Mouse (Mus musculus) hematopoietic stem cell, adult 5-6 weeks (primary cell): ENCODE results near the gene Cmtm4. TPM values are rescaled to one million over a fixed set of nuclear protein-coding genes. Genes with fewer than 3 reads are reported as not detected.

Source experiments
- ATAC-seq, 2 experiments: fragments of 125-278 bp in 1 of 2; replicated peaks in 1 of 2; 2 replicates each; pipeline ENCODE4 v1.8.0; 2016 to 2017; ENCODE audit warnings: inconsistent platforms in 2 of 2, mild to moderate bottlenecking in 2 of 2, moderate number of reproducible peaks in 2 of 2, low read depth in 1 of 2, moderate TSS enrichment in 1 of 2; ENCODE audit not compliant: low FRiP score in 2 of 2, poor library complexity in 2 of 2, severe bottlenecking in 2 of 2, insufficient read depth in 1 of 2, low TSS enrichment in 1 of 2
- total RNA-seq: library from RNA; stranded (forward); fragments of 172-1452, 232-1000 nt; gene quantifications from 2 replicates; pipeline ENCODE4 v1.2.3, GENCODE M21; 2017

Cmtm4 gene
- total RNA-seq, 1 experiment from 2014 or later: 4.4 TPM

DNA sequence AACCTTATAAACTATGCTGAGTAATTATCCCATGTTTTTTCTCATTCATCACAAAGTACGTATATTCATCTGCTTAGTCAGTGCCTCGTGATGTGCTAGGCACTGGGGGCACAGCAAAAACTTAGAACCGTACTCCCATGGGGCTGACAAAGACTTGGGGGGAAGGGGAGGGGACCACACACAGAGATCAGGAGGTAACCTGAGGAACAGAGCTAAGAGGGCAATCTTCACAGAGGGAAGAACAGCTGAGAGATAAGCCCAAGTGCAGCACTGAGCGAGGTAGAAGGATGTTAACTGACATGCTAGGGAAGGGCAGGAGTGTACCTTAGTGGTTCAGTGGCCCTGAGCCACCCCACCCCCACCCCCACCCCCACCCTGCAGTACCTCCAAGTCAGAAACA lies 8.9 kb downstream of the Cmtm4 start:
- no peak for ATAC-seq

DNA sequence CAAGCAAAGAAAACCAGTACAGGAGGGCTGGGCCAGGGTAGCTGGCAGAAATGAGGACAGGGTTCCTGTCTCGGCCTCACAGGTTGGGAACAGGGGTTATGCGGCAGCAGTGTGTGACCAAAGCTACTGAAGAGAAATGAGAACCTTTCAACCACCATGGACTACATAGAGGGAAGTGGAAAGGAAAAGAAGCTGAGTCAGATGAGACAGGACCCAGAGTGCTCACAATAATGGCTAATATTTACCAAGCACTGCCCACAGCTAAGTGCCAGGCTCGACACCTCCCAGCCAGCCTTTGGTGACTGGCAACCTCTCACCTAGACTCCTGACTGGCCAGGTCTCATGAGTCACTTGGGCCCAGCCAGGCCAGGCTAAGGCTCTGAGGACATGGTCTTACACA lies 11.6 kb downstream of the Cmtm4 start:
- ATAC-seq: peak; percentile 71 to 85

DNA sequence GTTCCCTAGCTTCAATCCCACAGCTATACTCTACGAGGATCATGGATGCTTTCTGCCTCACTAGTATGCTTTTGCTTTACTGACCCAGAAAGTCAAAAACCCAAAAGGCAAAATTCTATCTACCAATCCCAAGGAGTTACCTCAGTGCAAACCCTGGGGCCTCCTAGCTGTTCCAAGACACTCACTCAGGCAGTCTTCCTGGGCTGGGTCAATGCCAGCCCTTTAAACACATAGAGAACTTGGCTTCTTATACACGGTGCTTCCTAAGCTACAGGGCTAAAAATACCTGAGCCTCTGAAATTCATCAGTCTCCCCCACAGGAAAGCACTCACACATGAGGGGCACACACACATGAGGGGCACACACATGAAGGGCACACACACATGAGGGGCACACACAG lies 12.3 kb downstream of the Cmtm4 start:
- no peak; a peak in 1 of 4 replicates for ATAC-seq

DNA sequence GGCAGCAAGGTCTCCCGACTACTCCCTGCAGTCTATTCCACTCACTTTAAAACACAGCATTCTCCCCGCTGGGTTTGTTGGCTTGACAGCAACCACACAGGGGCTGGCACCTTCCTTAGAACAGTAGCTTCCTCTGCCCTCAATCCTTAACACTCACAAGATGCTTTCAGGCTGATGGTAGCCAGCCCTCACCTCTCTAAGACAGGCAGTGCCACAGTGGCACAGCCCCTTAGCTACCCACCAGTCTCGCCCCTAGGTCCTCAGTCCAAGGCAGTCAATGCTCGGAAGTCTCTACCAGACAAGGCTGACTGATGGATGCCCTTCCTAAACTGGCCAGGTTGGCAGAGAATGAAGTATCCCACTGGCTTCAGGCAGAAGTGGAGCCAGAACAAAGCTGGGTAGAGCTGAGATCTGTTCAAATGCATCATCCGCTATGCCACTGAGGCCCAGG lies 14.6 kb downstream of the Cmtm4 start:
- no peak for ATAC-seq

DNA sequence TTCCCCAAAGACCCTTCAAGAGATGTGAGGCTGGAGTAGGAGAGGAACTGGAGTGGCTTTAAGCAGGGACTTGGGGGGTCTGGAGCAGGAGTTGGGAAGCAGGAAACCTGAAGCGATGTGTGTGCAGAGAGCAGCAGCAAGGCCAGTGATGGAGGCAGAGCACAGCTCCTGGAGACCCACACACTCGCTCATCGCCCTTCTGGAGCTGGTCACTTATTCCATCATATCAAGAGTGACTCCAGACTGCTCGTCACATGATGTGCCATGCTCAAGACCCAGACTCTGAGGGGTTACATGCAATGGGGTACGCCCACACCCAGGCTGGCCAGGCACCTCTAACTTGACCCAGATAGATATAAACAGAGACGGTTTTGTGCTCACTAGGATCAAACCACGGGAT lies 15.3 kb downstream of the Cmtm4 start:
- no peak for ATAC-seq

DNA sequence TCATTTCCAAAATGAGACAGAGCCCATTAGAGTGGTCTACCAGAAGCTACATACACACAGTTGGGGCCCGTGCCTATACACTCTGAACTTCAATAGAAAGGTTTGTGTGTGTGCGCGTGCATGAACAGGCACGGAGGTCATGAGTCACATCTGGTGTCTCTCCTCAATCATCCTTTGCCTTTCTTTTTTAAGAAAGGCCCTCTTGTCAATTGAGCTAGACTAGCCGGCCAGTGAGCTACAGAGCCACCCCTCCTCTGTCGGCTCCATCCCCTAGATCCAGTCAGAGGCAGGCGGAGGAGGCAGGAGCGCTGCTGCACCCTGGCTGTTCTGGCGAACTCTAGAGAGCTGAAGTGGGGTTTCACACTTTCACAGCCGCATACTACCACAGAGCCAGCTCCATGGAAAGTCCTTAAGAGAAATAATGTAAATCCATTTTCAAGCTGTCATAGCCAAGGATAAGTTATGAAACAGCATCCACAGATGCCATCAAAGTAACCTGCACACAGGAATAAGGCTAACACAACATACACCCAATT lies 16.2 kb downstream of the Cmtm4 start:
- no peak for ATAC-seq

DNA sequence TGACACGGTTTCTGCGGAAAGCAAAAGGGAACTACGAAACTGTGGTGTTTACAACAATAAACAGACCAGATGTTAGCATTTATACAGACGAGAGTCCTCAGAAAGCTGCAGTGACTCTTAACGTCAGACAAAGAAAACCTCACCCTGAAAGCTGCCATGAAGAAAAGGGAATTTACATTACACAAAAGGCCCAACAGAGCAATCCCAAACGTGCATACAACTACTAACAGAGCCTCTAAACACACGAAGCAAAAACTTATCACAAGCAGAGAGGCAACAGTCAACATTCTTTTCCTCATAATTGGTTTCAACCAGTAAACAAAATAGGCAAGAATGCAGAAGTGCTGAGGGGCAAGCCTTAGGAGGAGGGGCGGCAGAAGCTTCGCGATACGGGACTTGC lies 18.9 kb downstream of the Cmtm4 start:
- ATAC-seq: no peak

DNA sequence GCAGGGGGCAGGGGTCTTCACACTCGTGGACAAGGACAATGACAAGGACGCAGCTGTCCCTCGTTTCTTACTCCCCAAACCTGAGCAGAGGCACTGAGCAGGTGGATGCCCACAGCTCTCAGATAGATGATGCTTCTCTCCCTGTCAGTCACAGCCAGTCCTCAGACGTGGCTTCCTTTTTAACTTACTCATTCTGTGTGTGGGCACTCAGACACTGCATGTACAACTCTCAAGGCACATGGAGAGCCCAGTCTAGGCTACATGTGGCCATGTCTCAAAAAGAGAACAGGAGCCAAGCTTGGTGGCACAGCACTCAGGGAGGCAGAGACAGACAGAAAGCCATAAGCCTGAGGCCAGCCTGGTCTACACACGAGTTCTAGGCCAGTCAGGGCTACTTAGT lies 19.6 kb downstream of the Cmtm4 start:
- ATAC-seq: no peak

DNA sequence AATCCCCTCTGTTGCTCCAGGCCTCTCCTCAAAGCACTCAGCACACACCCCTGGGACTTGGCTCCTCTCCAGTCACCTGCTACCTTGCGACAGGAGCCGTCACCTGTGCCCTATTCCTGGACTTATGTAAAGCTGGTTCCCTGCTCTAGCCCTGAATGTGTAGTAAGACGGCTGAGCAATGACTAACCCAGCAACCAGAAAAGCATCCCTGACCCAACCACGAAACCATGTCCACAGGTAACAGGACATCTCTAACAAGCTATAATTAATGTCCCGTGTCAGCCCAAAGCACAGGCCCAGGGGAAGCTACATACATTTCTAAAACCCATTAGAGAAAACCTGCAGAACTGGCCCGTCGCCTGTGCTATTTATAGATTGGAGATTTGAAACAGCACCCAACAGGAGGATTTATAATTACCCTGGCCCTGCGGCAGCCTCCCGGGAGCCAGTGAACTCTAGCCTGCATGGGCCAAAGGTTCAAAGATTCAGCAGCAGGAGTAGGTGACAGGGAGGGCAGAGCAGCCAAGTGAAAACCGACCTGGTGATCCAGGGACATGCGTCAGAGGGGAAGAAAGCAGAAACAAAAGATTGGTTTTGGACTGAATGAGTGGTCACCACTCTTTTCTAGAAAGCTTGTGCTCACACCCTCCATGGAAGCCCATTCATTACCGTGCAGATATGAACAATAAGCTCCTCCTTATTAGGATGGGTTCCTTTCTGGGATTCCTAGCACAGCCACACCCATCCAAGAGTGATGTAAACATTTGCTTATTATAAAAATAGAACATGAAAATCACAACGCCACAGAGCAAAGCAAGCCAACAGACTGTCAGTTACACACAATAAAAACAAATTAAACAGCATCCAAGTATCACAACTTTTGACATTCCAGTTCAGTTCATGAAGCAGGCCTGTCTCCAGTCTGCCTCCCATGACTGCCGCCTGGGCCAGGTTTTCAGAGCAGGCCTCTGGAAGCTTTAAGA lies 20.5 kb downstream of the Cmtm4 start:
- no peak for ATAC-seq

DNA sequence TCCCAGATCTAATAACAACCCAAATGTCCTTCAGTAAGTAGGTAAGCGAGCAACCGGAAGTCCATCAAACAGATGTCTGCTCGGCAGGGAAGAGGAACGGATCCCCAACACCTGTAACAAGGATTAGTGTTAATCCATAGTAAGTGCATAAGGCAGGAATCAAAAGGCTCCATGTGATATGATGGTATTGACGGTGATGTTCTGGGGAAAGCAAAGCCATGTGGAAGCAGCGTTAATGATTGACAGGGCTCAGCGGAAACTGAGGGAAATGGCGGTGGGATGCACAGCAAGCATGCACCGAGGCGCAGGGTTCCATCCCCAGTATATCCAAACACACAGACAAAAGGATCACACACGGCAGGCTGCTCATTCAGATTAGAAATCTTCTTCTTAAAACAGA lies 21.3 kb downstream of the Cmtm4 start:
- no peak for ATAC-seq

DNA sequence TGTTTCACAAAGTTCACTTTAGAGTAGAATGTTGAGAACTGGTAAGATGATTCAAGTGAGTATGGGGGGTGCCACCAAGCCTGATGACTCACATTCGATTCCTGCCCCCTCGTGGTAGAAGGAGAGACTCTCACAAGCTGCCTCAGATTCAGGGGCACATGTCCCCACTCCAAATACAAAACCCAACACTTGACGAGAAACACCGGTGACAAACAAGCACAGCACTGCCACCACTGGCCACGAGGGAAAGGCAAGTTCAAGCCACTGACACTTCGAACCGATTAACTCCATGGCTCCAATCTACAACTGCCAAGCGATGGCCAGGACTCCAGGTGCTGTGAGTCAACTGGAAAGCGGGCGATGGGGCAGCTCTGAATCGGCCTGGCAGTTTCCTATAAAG lies 21.8 kb downstream of the Cmtm4 start:
- ATAC-seq: 0 out of 4 replicates have a peak, but pooled peaks of 1 of the 2 experiments have one; percentile 25

DNA sequence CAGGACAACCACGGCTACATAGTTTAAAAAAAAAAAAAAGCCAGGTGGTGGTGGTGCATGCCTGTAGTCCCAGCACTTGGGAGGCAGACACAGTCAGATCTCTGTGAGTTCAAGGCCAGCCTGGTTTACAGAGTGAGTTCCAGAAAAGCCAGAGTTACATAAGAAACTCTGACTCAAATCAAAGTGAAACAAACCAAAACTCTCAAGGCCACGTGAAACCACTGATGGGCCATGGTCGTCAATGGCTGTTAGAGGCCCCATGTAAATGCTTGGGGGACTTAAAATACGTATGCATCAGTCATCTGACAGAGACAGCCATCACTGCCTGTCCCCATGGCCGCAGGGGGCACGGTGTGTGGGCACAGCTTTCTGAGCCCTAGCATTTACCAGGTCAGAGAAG lies 24.5 kb downstream of the Cmtm4 start:
- ATAC-seq: no peak

DNA sequence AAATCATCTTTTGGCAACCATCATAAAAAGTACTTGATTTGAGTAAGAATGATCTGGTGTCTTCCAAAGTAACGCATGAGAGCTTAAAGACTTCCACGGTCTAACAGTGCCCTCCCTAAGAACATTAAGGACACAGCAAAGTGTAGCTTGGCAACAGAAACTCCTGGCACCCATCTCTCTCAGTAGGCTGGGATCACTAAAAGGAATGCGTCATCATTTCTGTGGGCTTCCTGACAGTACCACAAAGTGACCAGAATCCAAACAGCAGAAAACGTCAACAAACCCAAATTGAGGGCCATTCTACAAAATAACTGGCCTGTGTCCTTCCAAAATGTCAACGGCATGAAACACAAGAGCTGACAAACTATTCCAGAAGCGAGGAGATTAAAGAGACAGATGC lies 25.5 kb downstream of the Cmtm4 start:
- ATAC-seq: no peak

DNA sequence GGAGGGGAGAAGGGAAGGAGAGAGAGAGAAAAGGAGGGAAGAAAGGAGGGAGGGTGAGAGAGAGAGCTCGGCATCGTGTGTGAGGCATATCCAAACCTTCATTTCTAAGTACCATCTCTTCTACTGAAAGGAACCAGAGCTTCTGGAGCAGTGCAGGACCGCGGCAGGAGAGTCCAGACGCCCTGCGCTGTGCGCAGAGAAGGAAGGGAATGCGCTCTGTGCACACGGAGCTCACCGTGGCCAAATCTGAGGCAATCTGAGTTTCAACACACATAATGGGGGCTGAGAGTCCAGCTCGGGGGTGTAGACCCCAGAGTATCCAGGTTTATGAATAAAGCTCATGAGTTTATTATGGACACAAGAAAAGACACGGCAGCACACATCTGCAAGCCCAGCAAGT lies 26.0 kb downstream of the Cmtm4 start:
- ATAC-seq: no peak

DNA sequence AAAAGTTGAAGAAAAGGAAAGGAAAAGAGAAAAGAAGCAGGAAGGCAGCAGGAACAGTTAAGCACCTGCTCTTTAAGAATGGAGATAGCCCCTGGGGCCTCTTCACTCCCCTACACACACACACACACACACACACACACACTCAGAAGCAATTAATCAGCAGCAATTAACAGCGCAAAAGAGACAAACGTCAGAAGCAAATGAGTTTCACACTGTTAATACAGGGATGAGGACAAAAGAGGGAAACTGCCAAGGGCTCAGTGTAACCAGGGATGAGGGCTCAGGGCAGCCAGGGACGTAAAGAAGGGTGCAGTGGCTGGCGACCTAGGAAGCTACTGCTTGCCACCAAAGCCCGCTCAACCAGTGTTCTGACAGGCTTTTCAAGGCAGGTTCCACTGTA lies 28.2 kb downstream of the Cmtm4 start:
- ATAC-seq: no peak

DNA sequence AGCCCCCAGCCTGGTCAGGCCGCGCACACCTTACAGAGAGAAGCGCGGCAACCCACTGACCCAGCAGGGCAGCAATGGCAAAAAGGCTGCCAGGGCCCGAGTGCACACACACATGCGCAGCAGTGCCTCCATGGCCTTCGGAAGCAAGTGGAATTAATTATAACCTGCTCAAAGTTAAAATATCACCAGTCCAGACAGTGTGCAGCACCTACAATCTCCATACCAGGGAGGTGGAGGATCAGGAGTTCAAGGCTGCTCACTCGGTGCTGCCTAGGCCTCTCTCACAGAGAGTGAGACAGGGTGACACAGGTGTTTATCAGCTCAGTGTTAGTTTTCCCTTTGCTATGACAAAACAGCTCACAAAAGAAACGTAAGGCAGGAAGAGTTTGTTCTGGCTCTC lies 29.9 kb downstream of the Cmtm4 start:
- ATAC-seq: no peak

DNA sequence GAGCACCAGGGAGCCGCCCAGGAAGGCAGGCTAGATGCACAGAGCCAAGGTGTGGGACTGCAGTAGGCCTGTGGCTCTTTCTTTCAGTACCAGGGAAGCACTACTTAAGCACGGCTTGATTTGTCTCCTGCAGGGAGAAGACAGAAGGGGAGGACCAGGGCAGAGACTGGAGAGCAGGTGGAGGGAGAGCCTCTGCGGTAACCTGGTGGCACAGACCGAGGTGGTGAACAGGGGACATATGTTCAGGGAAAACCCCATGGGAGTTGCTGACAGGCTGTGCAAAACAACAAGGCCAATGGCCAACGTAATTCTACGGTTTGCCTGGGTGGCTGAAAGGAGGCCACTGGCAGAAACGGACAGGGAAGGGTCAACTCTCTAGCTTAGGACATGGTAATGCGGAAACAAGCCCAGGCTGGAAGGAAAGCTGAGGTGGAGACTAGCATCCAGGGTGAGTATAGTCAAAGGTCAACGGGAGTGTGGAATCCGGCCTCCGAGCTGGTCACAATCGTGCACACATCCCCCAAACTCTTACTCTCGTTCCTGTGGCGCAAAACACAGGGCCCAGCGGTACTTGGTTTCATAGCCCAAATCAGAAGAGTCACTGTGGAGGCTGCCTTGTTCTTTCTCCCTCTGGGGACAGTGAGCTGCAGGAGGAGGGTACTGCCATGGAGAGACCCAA lies 35.7 kb downstream of the Cmtm4 start:
- no peak for ATAC-seq

DNA sequence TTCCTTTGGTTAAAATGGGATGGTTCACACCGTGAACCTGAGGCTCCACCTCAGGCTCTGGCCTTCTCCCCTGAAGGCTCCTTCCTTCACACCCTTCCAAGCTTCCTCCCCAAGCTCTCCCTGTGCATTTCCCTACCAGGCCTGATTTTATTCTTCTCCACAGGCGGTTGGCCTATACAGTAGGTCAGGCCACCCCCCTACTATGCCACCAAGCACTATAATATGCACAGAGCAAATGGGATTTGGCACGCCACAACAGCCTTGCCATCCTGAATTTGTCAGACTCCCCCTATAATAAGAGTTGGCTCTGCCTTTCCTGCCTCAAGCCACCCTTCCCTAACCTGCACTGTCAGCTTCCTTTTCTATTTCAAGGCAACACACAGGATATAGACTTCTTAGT lies 37.0 kb downstream of the Cmtm4 start:
- no peak for ATAC-seq
